Mouse (Mus musculus): ENCODE measurements around the gene Ube2l6.

Ube2l6 gene

GRCm38 (mm10) chr2:84798493-84798921, at the start of gene Ube2l6:
TSS of gene Ube2l6 (plus strand) at chr2:84798828.
- peak; percentile 84 for ATAC-seq (ENCODE audit: low TSS enrichment)

GRCm38 (mm10) chr2:84750115-84750514, 48.5 kb upstream of the Ube2l6 start:
- peak; percentile 41; the same call in 1 of the 2 replicates for ATAC-seq (ENCODE audit: low TSS enrichment)

GRCm38 (mm10) chr2:84756245-84756644, 42.4 kb upstream of the Ube2l6 start:
- ATAC-seq (ENCODE audit: low TSS enrichment): no peak

- no peak for ATAC-seq (ENCODE audit: low TSS enrichment)
Measured at GRCm38 (mm10) chr2:84757026-84757682, 41.5 kb upstream of the Ube2l6 start.

GRCm38 (mm10) chr2:84758542-84759127, 40.0 kb upstream of the Ube2l6 start:
- ATAC-seq (ENCODE audit: low TSS enrichment): peak; percentile 92

- ATAC-seq (ENCODE audit: low TSS enrichment): no peak
Measured at GRCm38 (mm10) chr2:84760777-84761176, 37.9 kb upstream of the Ube2l6 start.

GRCm38 (mm10) chr2:84761309-84761708, 37.3 kb upstream of the Ube2l6 start:
- ATAC-seq (ENCODE audit: low TSS enrichment): no peak

- ATAC-seq (ENCODE audit: low TSS enrichment): no peak
Measured at GRCm38 (mm10) chr2:84761840-84762239, 36.8 kb upstream of the Ube2l6 start.

- ATAC-seq (ENCODE audit: low TSS enrichment): no peak
Measured at GRCm38 (mm10) chr2:84762295-84762694, 36.3 kb upstream of the Ube2l6 start.

- no peak for ATAC-seq (ENCODE audit: low TSS enrichment)
Measured at GRCm38 (mm10) chr2:84762818-84763217, 35.8 kb upstream of the Ube2l6 start.

- no peak for ATAC-seq (ENCODE audit: low TSS enrichment)
Measured at GRCm38 (mm10) chr2:84770501-84770900, 28.1 kb upstream of the Ube2l6 start.

- ATAC-seq (ENCODE audit: low TSS enrichment): no peak
Measured at GRCm38 (mm10) chr2:84772454-84772853, 26.2 kb upstream of the Ube2l6 start.

- no peak for ATAC-seq (ENCODE audit: low TSS enrichment)
Measured at GRCm38 (mm10) chr2:84773195-84773594, 25.4 kb upstream of the Ube2l6 start.

- peak; percentile 57; the same call in 1 of the 2 replicates for ATAC-seq (ENCODE audit: low TSS enrichment)
Measured at GRCm38 (mm10) chr2:84774751-84775150, 23.9 kb upstream of the Ube2l6 start.

GRCm38 (mm10) chr2:84775241-84775640, 23.4 kb upstream of the Ube2l6 start, which contains the start of gene Serping1:
TSS of gene Serping1 (minus strand) at chr2:84775444.
- no peak for ATAC-seq (ENCODE audit: low TSS enrichment)

- no peak for ATAC-seq (ENCODE audit: low TSS enrichment)
Measured at GRCm38 (mm10) chr2:84775665-84776064, 23.0 kb upstream of the Ube2l6 start.

- no peak for ATAC-seq (ENCODE audit: low TSS enrichment)
Measured at GRCm38 (mm10) chr2:84777706-84778105, 20.9 kb upstream of the Ube2l6 start.

- peak; percentile 62; the same call in 1 of the 2 replicates for ATAC-seq (ENCODE audit: low TSS enrichment)
Measured at GRCm38 (mm10) chr2:84779210-84779609, 19.4 kb upstream of the Ube2l6 start.

GRCm38 (mm10) chr2:84783315-84783714, 15.3 kb upstream of the Ube2l6 start:
- ATAC-seq (ENCODE audit: low TSS enrichment): no peak

- ATAC-seq (ENCODE audit: low TSS enrichment): no peak
Measured at GRCm38 (mm10) chr2:84783840-84784566, 14.6 kb upstream of the Ube2l6 start.

- ATAC-seq (ENCODE audit: low TSS enrichment): no peak
Measured at GRCm38 (mm10) chr2:84788316-84788715, 10.3 kb upstream of the Ube2l6 start.

GRCm38 (mm10) chr2:84790418-84790817, 8.2 kb upstream of the Ube2l6 start:
- no peak for ATAC-seq (ENCODE audit: low TSS enrichment)

- no peak for ATAC-seq (ENCODE audit: low TSS enrichment)
Measured at GRCm38 (mm10) chr2:84792516-84792915, 6.1 kb upstream of the Ube2l6 start.

All from frontal cortex, adult (tissue).